Mouse (Mus musculus): ENCODE measurements around the gene Mfng. TPM values are rescaled to one million over a fixed set of nuclear protein-coding genes. Genes with fewer than 3 reads are reported as not detected.

The Mfng gene
- polyA plus RNA-seq, 1 experiment, result not detected

DNA sequence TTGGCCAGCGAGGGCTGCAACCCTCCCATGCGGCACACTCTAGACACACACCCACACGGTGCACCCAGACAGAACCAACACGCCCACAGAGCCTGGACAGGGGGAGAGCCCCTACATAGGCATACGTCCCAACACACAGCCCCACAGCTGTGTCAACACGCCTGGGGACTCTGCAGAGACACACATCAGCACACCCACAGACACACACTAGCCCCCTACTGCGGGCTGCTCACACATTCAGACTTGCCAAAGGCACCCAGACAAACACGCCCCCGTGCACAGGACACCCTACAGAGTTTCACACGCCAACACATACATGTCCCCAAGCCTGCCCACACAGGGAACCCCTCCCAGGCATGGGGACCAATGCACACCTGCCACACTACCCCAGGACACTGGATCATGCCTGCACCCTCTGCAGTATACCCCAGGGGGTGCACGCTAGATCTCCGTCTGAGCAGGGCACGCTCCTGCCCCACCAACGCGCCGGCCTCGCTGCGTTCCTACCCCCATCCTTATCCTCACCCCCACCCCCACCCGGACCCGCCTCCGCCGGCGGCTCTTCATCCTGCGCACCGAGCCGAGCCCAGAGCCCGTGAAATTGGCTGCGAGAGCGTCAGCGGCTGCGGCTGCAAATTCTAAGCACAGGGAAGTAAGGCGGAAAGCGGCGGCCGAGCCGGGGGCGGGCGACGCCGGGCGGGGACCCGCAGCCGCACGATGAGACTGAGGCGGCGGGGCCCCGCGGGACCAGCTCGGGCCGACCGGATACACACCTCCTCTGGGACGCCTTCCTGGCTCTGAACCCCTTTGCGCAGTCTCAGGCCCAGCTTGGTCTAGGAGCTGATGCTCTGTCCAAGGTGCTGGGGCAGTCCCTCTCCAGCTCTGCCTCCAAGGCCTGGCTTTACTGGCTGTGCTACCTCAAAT is 60.7 kb downstream of the Mfng start:
- Histone ChIP-seq H3K27ac (ENCODE audit: insufficient read depth, low read length) (no peak overlapping the region), H3K4me3 (ENCODE audit: insufficient read depth, low read length) (no peak overlapping the region), H3K4me1 (ENCODE audit: control insufficient read depth, insufficient read depth, low read length) (no peaks in the 10 kb centered on the region)
- TF ChIP-seq CTCF (IDR thresholded peaks at IDR 0.05; ENCODE audit: borderline replicate concordance, insufficient read depth, low read length) (no peak), POLR2A (IDR thresholded peaks at IDR 0.05; ENCODE audit: low read depth, low read length) (no peak)

DNA sequence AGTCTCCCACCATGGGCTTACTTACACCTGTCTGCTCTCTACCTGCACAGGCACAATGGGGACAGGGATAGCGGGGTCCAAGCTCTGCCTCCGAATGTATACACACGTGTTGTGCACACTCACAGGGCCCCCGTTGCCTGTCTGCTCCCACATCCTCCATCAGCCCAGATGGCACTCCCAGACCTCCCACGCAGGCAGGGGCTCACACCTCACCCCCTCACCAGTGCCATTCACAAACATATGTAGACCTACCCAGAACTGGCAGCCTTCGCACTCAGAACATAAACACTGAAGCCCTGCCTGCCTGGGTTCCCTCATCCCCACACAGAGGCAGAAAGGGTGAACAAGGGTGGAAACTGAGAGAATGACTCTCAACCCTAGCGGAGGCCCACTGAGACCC is 61.3 kb downstream of the Mfng start:
- TF ChIP-seq CTCF (IDR thresholded peaks at IDR 0.05; ENCODE audit: borderline replicate concordance, insufficient read depth, low read length) (no peak), POLR2A (IDR thresholded peaks at IDR 0.05; ENCODE audit: low read depth, low read length) (no peak)
- H3K4me1 ChIP-seq (ENCODE audit: control insufficient read depth, insufficient read depth, low read length), result no peaks in the 10 kb centered on the region

DNA sequence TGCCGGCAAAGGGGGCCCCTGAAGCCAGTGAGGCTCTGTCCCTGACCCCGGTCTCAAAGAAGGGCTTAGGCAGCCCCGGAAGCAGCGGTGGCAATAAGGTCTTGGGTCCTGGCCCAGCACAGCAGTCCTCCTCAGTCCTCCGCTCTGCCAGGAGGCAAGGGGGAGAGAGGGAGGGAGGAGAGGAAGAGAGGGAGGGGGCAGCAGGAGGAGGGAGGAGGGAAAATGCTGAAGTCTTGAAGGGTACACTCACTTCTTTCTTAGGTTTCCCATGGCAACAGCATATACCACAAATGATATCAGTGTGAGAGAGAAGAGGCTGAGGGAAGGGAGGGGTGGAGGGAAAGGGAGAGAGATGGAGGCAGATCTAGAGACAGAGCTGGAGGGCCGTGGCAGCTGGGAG is 62.6 kb downstream of the Mfng start:
- H3K27ac ChIP-seq (ENCODE audit: insufficient read depth, low read length), result no peak overlapping the region

More for the DNA sequence above, 61.3 kb downstream of the Mfng start:
- no peak overlapping the region for H3K4me3 ChIP-seq (ENCODE audit: insufficient read depth, low read length)
- H3K27ac ChIP-seq (ENCODE audit: insufficient read depth, low read length), result no peak overlapping the region

DNA sequence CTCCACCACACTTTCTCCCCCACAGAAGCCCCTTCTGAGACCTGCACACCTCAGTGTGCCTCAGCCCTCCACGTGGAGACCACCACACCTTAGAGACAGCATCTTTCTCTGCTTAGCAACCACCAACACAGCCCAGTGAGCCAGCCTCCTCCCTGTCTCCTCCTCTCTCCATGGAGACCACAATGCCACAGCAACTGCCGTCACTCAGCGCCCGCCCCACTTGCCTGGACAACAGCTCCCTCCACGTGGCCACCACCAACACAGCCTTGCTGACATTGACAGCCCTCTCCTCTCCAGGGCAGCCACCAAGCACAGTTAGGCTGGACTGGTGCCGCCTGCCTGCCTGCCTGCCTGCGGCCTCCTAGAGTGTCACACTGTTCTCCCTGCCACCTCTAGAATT is 63.5 kb downstream of the Mfng start:
- TF ChIP-seq POLR2A (IDR thresholded peaks at IDR 0.05; ENCODE audit: low read depth, low read length) (no peak), CTCF (IDR thresholded peaks at IDR 0.05; ENCODE audit: borderline replicate concordance, insufficient read depth, low read length) (no peak)

More for the DNA sequence above, 62.6 kb downstream of the Mfng start:
- Histone ChIP-seq H3K4me1 (ENCODE audit: control insufficient read depth, insufficient read depth, low read length) (no peaks in the 10 kb centered on the region), H3K4me3 (ENCODE audit: insufficient read depth, low read length) (no peak overlapping the region)
- no peak for TF ChIP-seq CTCF (IDR thresholded peaks at IDR 0.05; ENCODE audit: borderline replicate concordance, insufficient read depth, low read length)
- TF ChIP-seq POLR2A (IDR thresholded peaks at IDR 0.05; ENCODE audit: low read depth, low read length), result no peak

DNA sequence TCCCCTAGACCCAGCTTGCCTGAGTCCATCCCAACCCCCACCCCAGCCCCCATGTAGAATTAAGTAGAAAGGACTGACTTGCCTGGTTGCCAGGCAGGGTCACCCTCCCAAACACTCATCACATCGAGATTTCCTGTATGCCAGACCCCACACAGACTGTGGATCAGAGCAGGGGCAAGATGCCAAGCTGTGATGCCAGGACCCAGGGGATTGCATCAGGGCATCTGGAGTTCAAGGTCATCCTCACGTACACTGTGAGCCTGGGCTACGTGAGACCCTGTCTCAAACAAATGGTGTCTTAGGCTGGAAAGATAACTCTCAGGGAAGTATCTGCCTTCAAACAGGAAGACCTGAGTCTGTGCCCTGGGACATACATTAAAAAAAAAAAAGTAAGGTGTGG is 66.6 kb downstream of the Mfng start:
- H3K4me1 ChIP-seq (ENCODE audit: control insufficient read depth, insufficient read depth, low read length), result no peaks in the 10 kb centered on the region
- no peak overlapping the region for H3K27ac ChIP-seq (ENCODE audit: insufficient read depth, low read length)
- no peak overlapping the region for H3K4me3 ChIP-seq (ENCODE audit: insufficient read depth, low read length)
- TF ChIP-seq POLR2A (IDR thresholded peaks at IDR 0.05; ENCODE audit: low read depth, low read length) (no peak), CTCF (IDR thresholded peaks at IDR 0.05; ENCODE audit: borderline replicate concordance, insufficient read depth, low read length) (no peak)

More for the DNA sequence above, 63.5 kb downstream of the Mfng start:
- Histone ChIP-seq H3K27ac (ENCODE audit: insufficient read depth, low read length) (no peak overlapping the region), H3K4me3 (ENCODE audit: insufficient read depth, low read length) (no peak overlapping the region), H3K4me1 (ENCODE audit: control insufficient read depth, insufficient read depth, low read length) (no peaks in the 10 kb centered on the region)

Other genes with a start within 250 kb of the Mfng start
- gene C1qtnf6, start 242.1 kb downstream of the Mfng start, polyA plus RNA-seq (2011; ENCODE audit: insufficient read length, low read depth, missing spikeins), result 43.5 and 77.1 TPM in 2 replicates
- gene Sstr3, start 228.8 kb downstream of the Mfng start, polyA plus RNA-seq (2011; ENCODE audit: insufficient read length, low read depth, missing spikeins), result not detected in 2 replicates
- gene Rac2, start 200.7 kb downstream of the Mfng start, polyA plus RNA-seq (2011; ENCODE audit: insufficient read length, low read depth, missing spikeins), result 0.37 and 2.2 TPM in 2 replicates
- gene Cyth4, start 176.4 kb downstream of the Mfng start, polyA plus RNA-seq (2011; ENCODE audit: insufficient read length, low read depth, missing spikeins), result 0.20 and 1.3 TPM in 2 replicates
- gene Elfn2, start 54.7 kb downstream of the Mfng start, polyA plus RNA-seq (2011; ENCODE audit: insufficient read length, low read depth, missing spikeins), result not detected in 2 replicates
- 5.9 and 6.4 TPM in 2 replicates for gene Card10, start 29.6 kb upstream of the Mfng start, polyA plus RNA-seq (2011; ENCODE audit: insufficient read length, low read depth, missing spikeins)
- 26.1 and 30.9 TPM in 2 replicates for gene Cdc42ep1, start 69.1 kb upstream of the Mfng start, polyA plus RNA-seq (2011; ENCODE audit: insufficient read length, low read depth, missing spikeins)
- gene Lgals2, start 82.1 kb upstream of the Mfng start, polyA plus RNA-seq (2011; ENCODE audit: insufficient read length, low read depth, missing spikeins), result not detected in 2 replicates
- 33.1 and 33.2 TPM in 2 replicates for gene Gga1, start 103.7 kb upstream of the Mfng start, polyA plus RNA-seq (2011; ENCODE audit: insufficient read length, low read depth, missing spikeins)
- 0.61 TPM in 1 of 2 replicates, not detected in the other for gene Gm49510, start 126.2 kb upstream of the Mfng start, polyA plus RNA-seq (2011; ENCODE audit: insufficient read length, low read depth, missing spikeins)
- gene Sh3bp1, start 126.3 kb upstream of the Mfng start, polyA plus RNA-seq (2011; ENCODE audit: insufficient read length, low read depth, missing spikeins), result 44.1 and 47.8 TPM in 2 replicates
- 3.0 and 4.2 TPM in 2 replicates for gene Pdxp, start 140.4 kb upstream of the Mfng start, polyA plus RNA-seq (2011; ENCODE audit: insufficient read length, low read depth, missing spikeins)
- gene Lgals1, start 153.2 kb upstream of the Mfng start, polyA plus RNA-seq (2011; ENCODE audit: insufficient read length, low read depth, missing spikeins), result 4,027 and 4,662 TPM in 2 replicates
- gene Nol12, start 161.5 kb upstream of the Mfng start, polyA plus RNA-seq (2011; ENCODE audit: insufficient read length, low read depth, missing spikeins), result 46.6 and 55.4 TPM in 2 replicates
- gene Triobp, start 174.2 kb upstream of the Mfng start, polyA plus RNA-seq (2011; ENCODE audit: insufficient read length, low read depth, missing spikeins), result 34.2 and 45.6 TPM in 2 replicates